Mouse (Mus musculus): ENCODE results near the gene Pitpnm1. TPM values are rescaled to one million over a fixed set of nuclear protein-coding genes. Genes with fewer than 3 reads are reported as not detected.

The Pitpnm1 gene
- total and polyA plus RNA-seq, 3 experiments = 15.9 to 43.8 (median 34.7) TPM

- DNase-seq (ENCODE audit: extremely low read depth) = peak; percentile 94
- no peaks in the 10 kb centered on the region for H3K9me3 ChIP-seq (replicated peaks; ENCODE audit: low read length)
- in situ Hi-C loops (cut with MboI; ENCODE audit: low pct_ligation_motif_present, low pct_unique_long_range_greater_than_20kb, low sequenced_read_pairs) = no loop called here
- peak overlapping the region in 2 of 3 experiments; percentile 87 to 92 for H3K4me3 ChIP-seq (replicated peaks in 1 of 3; ENCODE audit: low read depth in 2 of 3, low read length in 2 of 3, poor library complexity in 1 of 3)
- dilution Hi-C loops (cut with MboI; ENCODE audit: extremely low pct_ligation_motif_present, extremely low pct_unique_long_range_greater_than_20kb, low sequenced_read_pairs) = no loop called here
- H3K27ac ChIP-seq (ENCODE audit: insufficient read depth, low read depth) = peak overlapping the region; percentile 78
- peak overlapping the region; percentile 89 for H3K4me2 ChIP-seq (ENCODE audit: insufficient read depth, low read depth, poor library complexity, severe bottlenecking)
- peaks cover 23 to 39% of the 10 kb centered on the region in 2 experiments for H3K36me3 ChIP-seq (replicated peaks in 1 of 2; ENCODE audit: control insufficient read depth in 1 of 2, insufficient read depth in 1 of 2, low read length in 1 of 2)
- H3K4me1 ChIP-seq (ENCODE audit: control insufficient read depth in 1 of 2, insufficient read depth in 2 of 2) = peaks cover 18 to 64% of the 10 kb centered on the region in 2 experiments
- no peak for TF ChIP-seq EP300 (IDR thresholded peaks at IDR 0.05; ENCODE audit: low read length)
- TF ChIP-seq MAZ (IDR thresholded peaks at IDR 0.05; ENCODE audit: low read depth, low read length) = peak; percentile 73; the same call in 1 of the 2 replicates
- no peak for TF ChIP-seq RCOR1 (conservative IDR thresholded peaks at IDR 0.05; ENCODE audit: low read depth, low read length)
- TF ChIP-seq HCFC1 (IDR thresholded peaks at IDR 0.05; ENCODE audit: low read depth, low read length) = peak; percentile 58
- TF ChIP-seq RAD21 (IDR thresholded peaks at IDR 0.05; ENCODE audit: low read depth, low read length) = peak; percentile 88
- TF ChIP-seq CTCF (conservative IDR thresholded peaks at IDR 0.05 in 1 of 2, IDR thresholded peaks at IDR 0.05 in 1 of 2; ENCODE audit: low read depth in 2 of 2, low read length in 2 of 2) = peak; percentile 64 to 97
- TF ChIP-seq SMC3 (IDR thresholded peaks at IDR 0.05; ENCODE audit: low read depth, low read length) = peak; percentile 97
- TF ChIP-seq JUND (conservative IDR thresholded peaks at IDR 0.05; ENCODE audit: low read depth, low read length) = no peak
- TF ChIP-seq PAX5 (IDR thresholded peaks at IDR 0.05; ENCODE audit: low read length) = no peak
- peak; percentile 50; the same call in 1 of the 2 replicates for TF ChIP-seq TCF12 (IDR thresholded peaks at IDR 0.05; ENCODE audit: low read depth, low read length)
- 0 out of 2 replicates have a peak, but pooled peaks have one; percentile 9 for TF ChIP-seq CHD2 (IDR thresholded peaks at IDR 0.05; ENCODE audit: low read length)
- TF ChIP-seq ZC3H11A (IDR thresholded peaks at IDR 0.05; ENCODE audit: low read depth, low read length) = peak; percentile 48
- no peak for TF ChIP-seq POLR2AphosphoS2 (IDR thresholded peaks at IDR 0.05; ENCODE audit: low read depth, low read length)
- TF ChIP-seq UBTF (IDR thresholded peaks at IDR 0.05; ENCODE audit: low read depth, low read length) = no peak
- TF ChIP-seq MAFK (IDR thresholded peaks at IDR 0.05; ENCODE audit: insufficient replicate concordance, low read length) = no peak
- TF ChIP-seq NELFE (IDR thresholded peaks at IDR 0.05; ENCODE audit: low read depth, low read length) = peak; percentile 29; the same call in 1 of the 2 replicates
- TF ChIP-seq ZKSCAN1 (IDR thresholded peaks at IDR 0.05; ENCODE audit: borderline replicate concordance, low read depth, low read length) = no peak
- TF ChIP-seq NRF1 (IDR thresholded peaks at IDR 0.05; ENCODE audit: low read depth, low read length) = peak; percentile 33; the same call in 1 of the 2 replicates
- no peak for TF ChIP-seq USF2 (conservative IDR thresholded peaks at IDR 0.05; ENCODE audit: low read depth, low read length)
- TF ChIP-seq BHLHE40 (IDR thresholded peaks at IDR 0.05; ENCODE audit: low read depth, low read length) = 0 out of 2 replicates have a peak, but pooled peaks have one; percentile 27
- 0 out of 2 replicates have a peak, but pooled peaks have one; percentile 28 for TF ChIP-seq POLR2A (IDR thresholded peaks at IDR 0.05; ENCODE audit: low read depth, low read length)
- peak; percentile 82 for TF ChIP-seq SIN3A (IDR thresholded peaks at IDR 0.05; ENCODE audit: low read length)
- TF ChIP-seq ETS1 (conservative IDR thresholded peaks at IDR 0.05; ENCODE audit: low read depth, low read length) = 0 out of 2 replicates have a peak, but pooled peaks have one; percentile 28
- TF ChIP-seq JUN (IDR thresholded peaks at IDR 0.05; ENCODE audit: insufficient read depth, low read depth, low read length) = no peak
- TF ChIP-seq ZNF384 (IDR thresholded peaks at IDR 0.05; ENCODE audit: low read depth, low read length) = no peak
- no peak; the same call in 1 of the 2 replicates for TF ChIP-seq IRF4 (IDR thresholded peaks at IDR 0.05; ENCODE audit: low read depth, low read length)
- peak; percentile 66 for TF ChIP-seq MXI1 (IDR thresholded peaks at IDR 0.05; ENCODE audit: low read depth, low read length)
- no peak for TF ChIP-seq KAT2A (IDR thresholded peaks at IDR 0.05; ENCODE audit: insufficient replicate concordance, low read length)
- no peak for TF ChIP-seq GABPA (IDR thresholded peaks at IDR 0.05; ENCODE audit: insufficient replicate concordance, low read depth, low read length)
- no peak for TF ChIP-seq E2F4 (IDR thresholded peaks at IDR 0.05; ENCODE audit: insufficient replicate concordance, low read depth, low read length)
- TF ChIP-seq CHD1 (IDR thresholded peaks at IDR 0.05; ENCODE audit: low read depth, low read length) = no peak
- TF ChIP-seq ZMIZ1 (IDR thresholded peaks at IDR 0.05; ENCODE audit: low read depth, low read length) = no peak
- no peak for TF ChIP-seq USF1 (IDR thresholded peaks at IDR 0.05; ENCODE audit: low read depth, low read length)
- TF ChIP-seq MAX (IDR thresholded peaks at IDR 0.05; ENCODE audit: low read length) = peak; percentile 40; the same call in 1 of the 2 replicates
- peak; percentile 56; the same call in 1 of the 2 replicates for TF ChIP-seq ELF1 (IDR thresholded peaks at IDR 0.05; ENCODE audit: low read depth, low read length)
- TF ChIP-seq TBP (conservative IDR thresholded peaks at IDR 0.05; ENCODE audit: low read depth, low read length) = no peak
- TF ChIP-seq MYC (IDR thresholded peaks at IDR 0.05; ENCODE audit: low read depth, low read length) = 0 out of 2 replicates have a peak, but pooled peaks have one; percentile 35
- TF ChIP-seq MEF2A (IDR thresholded peaks at IDR 0.05; ENCODE audit: borderline replicate concordance, low read depth, low read length) = no peak; the same call in 1 of the 2 replicates
- H3K27me3 ChIP-seq (replicated peaks) = no peaks in the 10 kb centered on the region
- peaks cover 9% of the 10 kb centered on the region for H3K79me2 ChIP-seq (replicated peaks; ENCODE audit: control insufficient read depth, extremely low read depth, insufficient read depth, poor library complexity, severe bottlenecking)
- peak overlapping the region; percentile 51 for H3K9ac ChIP-seq (ENCODE audit: insufficient read depth, low read depth)
Measured at GRCm38 (mm10) chr19:4099056-4099455, 742 bp upstream of the Pitpnm1 start.
